Mouse (Mus musculus) thymus, adult 2 months (tissue): ENCODE data around the gene Taf1d. TPM values are rescaled to one million over a fixed set of nuclear protein-coding genes. Genes with fewer than 3 reads are reported as not detected.
A peak's percentile ranks its signal among the peaks of the same experiment; 100 is the strongest.

ENCODE experiments used
- DNase-seq: peaks from one replicate; pipeline ENCODE4 v3.0.0; 2021
- H3K27ac ChIP-seq: fragments of 200-500 bp; 2 replicates; pipeline ENCODE4 v1.5.1; 2012; ENCODE audit warnings: low read length, control low read depth; ENCODE audit not compliant: control insufficient read depth, insufficient read depth
- H3K27me3 ChIP-seq: fragments of 200-500 bp; 2 replicates; pipeline ENCODE4 v1.6.1; 2012; ENCODE audit warnings: mild to moderate bottlenecking, low read length, moderate library complexity, mixed read lengths; ENCODE audit not compliant: control insufficient read depth, insufficient read depth
- H3K36me3 ChIP-seq: fragments of 200-500 bp; 2 replicates; pipeline ENCODE4 v1.6.1; 2012; ENCODE audit warnings: mild to moderate bottlenecking, low read length, moderate library complexity; ENCODE audit not compliant: control insufficient read depth, insufficient read depth
- H3K4me1 ChIP-seq: fragments of 200-500 bp; replicated peaks from 2 replicates; pipeline ENCODE4 v1.6.1; 2012; ENCODE audit warnings: low read length; ENCODE audit not compliant: control insufficient read depth, insufficient read depth
- H3K4me3 ChIP-seq: fragments of 200-500 bp; 2 replicates; pipeline ENCODE4 v1.5.1; 2012; ENCODE audit warnings: mild to moderate bottlenecking, low read length, control low read depth, moderate library complexity; ENCODE audit not compliant: control insufficient read depth, insufficient read depth
- CTCF ChIP-seq: fragments of 200-500 bp; IDR thresholded peaks from 2 replicates; pipeline ENCODE4 v1.5.1; 2012; ENCODE audit warnings: mild to moderate bottlenecking, control low read depth, low read length, moderate library complexity, borderline replicate concordance; ENCODE audit not compliant: control insufficient read depth, poor library complexity, insufficient read depth; ENCODE audit errors: extremely low read depth
- POLR2A ChIP-seq: fragments of 200-500 bp; IDR thresholded peaks from 2 replicates; pipeline ENCODE4 v1.6.1; 2012; ENCODE audit warnings: mild to moderate bottlenecking, low read length, control low read depth, moderate library complexity; ENCODE audit not compliant: control insufficient read depth, poor library complexity, insufficient read depth; ENCODE audit errors: extremely low read depth
- WGBS: fragments of 180-500 bp; shearing (Covaris S2); methylation state at CpG from one replicate; pipeline ENCODE4 v1.1.7; 2018; 5-methylcytosine and 5-hydroxymethylcytosine counted together
- polyA plus RNA-seq: library from polyadenylated mRNA; depleted of rRNA; stranded (reverse); fragments of >200 nt; gene quantifications from 2 replicates; pipeline ENCODE4 v1.2.3, GENCODE M21; 2012; rRNA removed

Gene Taf1d
- polyA plus RNA-seq: 45.7 and 48.9 TPM in 2 replicates

GRCm38 (mm10) chr9:15305503-15306397 lies at the start of gene Taf1d:
Gene Taf1d (plus strand): TSS chr9:15306214.
- Histone ChIP-seq H3K4me3 (peak within 1 kb of the TSS; percentile 97), H3K27me3 (no peaks in the 10 kb centered on the region), H3K4me1 (peaks cover 6% of the 10 kb centered on the region), H3K27ac (peak within 1 kb of the TSS; percentile 44; the same call in 1 of the 2 replicates), H3K36me3 (peaks cover 28% of the 10 kb centered on the region)
- DNase-seq: peak; percentile 99
- WGBS: 11% methylated on average over 45 of the region's 45 CpGs
- peak; percentile 91 for TF ChIP-seq POLR2A
- TF ChIP-seq CTCF: peak; percentile 39; the same call in 1 of the 2 replicates

GRCm38 (mm10) chr9:15256214-15256613 lies 49.8 kb upstream of the Taf1d start:
- Histone ChIP-seq H3K4me3 (no peak overlapping the region), H3K36me3 (peaks cover under 1% of the 10 kb centered on the region; the same call in 1 of the 2 replicates), H3K4me1 (no peaks in the 10 kb centered on the region), H3K27me3 (no peaks in the 10 kb centered on the region), H3K27ac (no peak overlapping the region)
- TF ChIP-seq POLR2A: no peak
- no peak for TF ChIP-seq CTCF
- no peak for DNase-seq
- WGBS: 93% methylated on average over 3 of the region's 3 CpGs

- H3K36me3 ChIP-seq: peaks cover 48% of the 10 kb centered on the region
- no peaks in the 10 kb centered on the region for H3K27me3 ChIP-seq
- 98% methylated on average over 8 of the region's 8 CpGs for WGBS
- H3K4me1 ChIP-seq: no peaks in the 10 kb centered on the region
- H3K4me3 ChIP-seq: no peak overlapping the region
- no peak for DNase-seq
- no peak overlapping the region for H3K27ac ChIP-seq
- no peak for TF ChIP-seq POLR2A
- no peak for TF ChIP-seq CTCF
Observed at GRCm38 (mm10) chr9:15261980-15262379, 44.0 kb upstream of the Taf1d start.

GRCm38 (mm10) chr9:15263487-15263886 lies 42.5 kb upstream of the Taf1d start:
- Histone ChIP-seq H3K27ac (no peak overlapping the region), H3K27me3 (no peaks in the 10 kb centered on the region), H3K4me1 (no peaks in the 10 kb centered on the region), H3K36me3 (peaks cover 59% of the 10 kb centered on the region), H3K4me3 (no peak overlapping the region)
- 99% methylated on average over 10 of the region's 10 CpGs for whole genome bisulfite sequencing
- no peak for TF ChIP-seq CTCF
- TF ChIP-seq POLR2A: no peak
- DNase-seq: no peak

GRCm38 (mm10) chr9:15273981-15274380 lies 32.0 kb upstream of the Taf1d start:
- no peaks in the 10 kb centered on the region for H3K27me3 ChIP-seq
- no peak for TF ChIP-seq CTCF
- no peak for TF ChIP-seq POLR2A
- no peak overlapping the region for H3K4me3 ChIP-seq
- WGBS: 95% methylated on average over 2 of the region's 2 CpGs
- H3K4me1 ChIP-seq: no peaks in the 10 kb centered on the region
- no peak overlapping the region for H3K27ac ChIP-seq
- peaks cover 68% of the 10 kb centered on the region for H3K36me3 ChIP-seq
- DNase-seq: no peak

GRCm38 (mm10) chr9:15276855-15277254 lies 29.2 kb upstream of the Taf1d start:
- peaks cover 5% of the 10 kb centered on the region for H3K4me1 ChIP-seq
- TF ChIP-seq CTCF: no peak
- TF ChIP-seq POLR2A: no peak
- no peak for DNase-seq
- H3K27ac ChIP-seq: no peak overlapping the region
- H3K36me3 ChIP-seq: peaks cover 39% of the 10 kb centered on the region
- H3K4me3 ChIP-seq: no peak overlapping the region
- WGBS: 97% methylated on average over 4 of the region's 4 CpGs
- H3K27me3 ChIP-seq: no peaks in the 10 kb centered on the region
